Mouse (Mus musculus) lung, postnatal 36 days (tissue): ENCODE data around the gene Lypd9.
"Not testable (repeated sequence)": the region's sequence is repeated elsewhere in the genome, so short reads cannot be mapped to it uniquely, and the experiment has no call there.

ENCODE experiments used
- DNase-seq: peaks from one replicate; pipeline ENCODE4 v3.0.0; 2022; ENCODE audit warnings: mixed read lengths

Lypd9 gene

GRCm38 (mm10) chr11:58452759-58453158 lies at the start of gene Lypd9:
Gene Lypd9, minus strand, starts transcription at chr11:58452923.
- DNase-seq = no peak

GRCm38 (mm10) chr11:58502472-58502871 lies 49.7 kb upstream of the Lypd9 start, which contains the start of gene Olfr331:
Gene Olfr331, minus strand, starts transcription at chr11:58502572.
- DNase-seq = not testable (repeated sequence)

GRCm38 (mm10) chr11:58499290-58499689 lies 46.6 kb upstream of the Lypd9 start:
- DNase-seq = no peak

GRCm38 (mm10) chr11:58498761-58499160 lies 46.0 kb upstream of the Lypd9 start:
- no peak for DNase-seq

- DNase-seq = no peak
These were observed 39.7 kb upstream of the Lypd9 start, which contains the start of gene Olfr332 for GRCm38 (mm10) chr11:58492455-58492854. Gene Olfr332, minus strand, starts transcription at chr11:58492555.

GRCm38 (mm10) chr11:58462170-58462569 lies 9.4 kb upstream of the Lypd9 start, which contains the start of gene Olfr30:
Gene Olfr30, minus strand, starts transcription at chr11:58462270.
- DNase-seq = no peak

- DNase-seq = no peak
These were observed 869 bp upstream of the Lypd9 start for GRCm38 (mm10) chr11:58453592-58453991.

GRCm38 (mm10) chr11:58437866-58438265 lies 14.9 kb downstream of the Lypd9 start:
- DNase-seq = no peak

- DNase-seq = no peak
These were observed 20.5 kb downstream of the Lypd9 start, which contains the start of gene Gm12253 for GRCm38 (mm10) chr11:58432259-58432658. Gene Gm12253, plus strand, starts transcription at chr11:58432559.

- no peak for DNase-seq
These were observed 31.9 kb downstream of the Lypd9 start, which contains the start of gene 1810065E05Rik for GRCm38 (mm10) chr11:58420815-58421214. Gene 1810065E05Rik, plus strand, starts transcription at chr11:58421111.

- no peak for DNase-seq
These were observed 34.4 kb downstream of the Lypd9 start for GRCm38 (mm10) chr11:58418336-58418735.

- no peak for DNase-seq
These were observed 44.7 kb downstream of the Lypd9 start for GRCm38 (mm10) chr11:58408066-58408465.

- DNase-seq = no peak
These were observed 52.1 kb downstream of the Lypd9 start for GRCm38 (mm10) chr11:58400655-58401054.

GRCm38 (mm10) chr11:58399985-58400645 lies 52.6 kb downstream of the Lypd9 start:
- DNase-seq = no peak
